Mouse (Mus musculus) midbrain, embryonic 10.5 days (tissue): Measurements from ENCODE around the gene Sult4a1. TPM values are rescaled to one million over a fixed set of nuclear protein-coding genes. Genes with fewer than 3 reads are reported as not detected.

ENCODE experiments used
- DNase-seq: peaks from one replicate; pipeline ENCODE4 v3.0.0-alpha.2; 2017; ENCODE audit warnings: low spot score
- H3K27ac ChIP-seq: fragments of 300-500 bp; sonication (generic); replicated peaks from 2 replicates; pipeline ENCODE4 v1.5.1; 2016; ENCODE audit warnings: mild to moderate bottlenecking
- H3K27me3 ChIP-seq: fragments of 300-500 bp; sonication (generic); 2 replicates; pipeline ENCODE4 v1.6.1; 2016; ENCODE audit warnings: low read depth, mild to moderate bottlenecking; ENCODE audit not compliant: poor library complexity, severe bottlenecking
- H3K36me3 ChIP-seq: fragments of 300-500 bp; sonication (generic); 2 replicates; pipeline ENCODE4 v1.6.1; 2016; ENCODE audit warnings: mild to moderate bottlenecking, moderate library complexity
- H3K4me1 ChIP-seq: fragments of 300-500 bp; sonication (generic); 2 replicates; pipeline ENCODE4 v1.6.1; 2016
- H3K4me3 ChIP-seq: fragments of 300-500 bp; sonication (generic); 2 replicates; pipeline ENCODE4 v1.5.1; 2016; ENCODE audit warnings: mild to moderate bottlenecking, moderate library complexity
- H3K9me3 ChIP-seq: fragments of 300-500 bp; sonication (generic); replicated peaks from 2 replicates; pipeline ENCODE4 v1.6.1; 2016; ENCODE audit warnings: mild to moderate bottlenecking
- WGBS: fragments of 180-500 bp; shearing (Covaris S2); methylation state at CpG from one replicate; pipeline ENCODE4 v1.1.7; 2016; 5-methylcytosine and 5-hydroxymethylcytosine counted together
- polyA plus RNA-seq: library from polyadenylated mRNA; unstranded; fragments of >200 nt; fragmentation: Nextera tagmentation; extraction: Ambion mirVana; gene quantifications from 2 replicates; pipeline ENCODE4 v1.2.1, GENCODE M21; 2016

The Sult4a1 gene
- polyA plus RNA-seq, 1 experiment from 2014 or later: 11.2 TPM

DNA sequence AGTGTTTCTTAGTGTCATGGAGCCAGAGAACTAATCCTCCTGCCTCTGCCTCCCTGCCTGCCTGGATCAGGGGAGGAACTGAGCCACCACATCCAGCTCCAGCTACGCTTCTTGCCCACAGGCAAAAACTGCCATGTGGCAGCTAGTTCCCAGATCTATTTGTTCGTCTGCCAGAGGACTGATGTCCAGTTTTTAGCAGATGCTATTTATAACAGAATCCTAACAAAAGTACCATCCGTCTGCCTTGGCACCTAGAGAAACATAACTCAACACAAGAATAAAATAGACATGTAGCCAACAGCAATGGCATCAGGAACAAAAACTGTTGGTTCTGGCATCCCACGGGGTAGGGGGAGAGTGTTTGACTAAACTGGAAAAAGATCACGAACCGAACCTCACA lies 46.7 kb downstream of the Sult4a1 start:
- Histone ChIP-seq H3K27ac (no peak overlapping the region), H3K36me3 (no peaks in the 10 kb centered on the region), H3K4me3 (no peak overlapping the region), H3K9me3 (no peaks in the 10 kb centered on the region; the same call in 1 of the 2 replicates), H3K4me1 (peaks cover 3% of the 10 kb centered on the region; the same call in 1 of the 2 replicates), H3K27me3 (peaks cover 17% of the 10 kb centered on the region)
- DNase-seq: no peak
- WGBS: 83% methylated on average over 6 of the region's 6 CpGs

- Histone ChIP-seq H3K27me3 (peaks cover 14% of the 10 kb centered on the region), H3K4me1 (peaks cover 3% of the 10 kb centered on the region; the same call in 1 of the 2 replicates), H3K9me3 (no peaks in the 10 kb centered on the region), H3K4me3 (no peak overlapping the region), H3K27ac (no peak overlapping the region), H3K36me3 (no peaks in the 10 kb centered on the region)
- no peak for DNase-seq
- 75% methylated on average over 5 of the region's 5 CpGs for WGBS
Measured at GRCm38 (mm10) chr15:84056083-84056482, 49.5 kb downstream of the Sult4a1 start.

DNA sequence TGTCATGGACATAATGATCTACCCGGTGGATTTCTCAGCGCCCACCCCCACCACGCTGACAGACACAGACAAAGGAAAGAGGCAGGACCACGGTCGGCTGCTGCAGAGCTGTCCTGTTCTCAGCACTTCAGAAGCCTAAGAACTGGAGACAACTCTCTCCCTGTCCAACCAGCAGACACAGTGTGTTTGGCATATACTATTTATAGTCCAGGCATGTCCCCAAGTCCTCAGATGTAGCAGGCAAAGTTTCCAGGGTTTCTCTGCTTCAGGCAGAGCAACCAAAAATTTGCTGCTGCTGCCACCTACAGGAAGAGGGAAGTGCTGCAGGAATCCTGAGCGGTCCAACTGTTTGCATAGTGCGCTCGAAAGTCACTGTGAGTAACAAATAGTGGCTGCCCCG lies 51.7 kb downstream of the Sult4a1 start:
- Histone ChIP-seq H3K36me3 (no peaks in the 10 kb centered on the region), H3K9me3 (no peaks in the 10 kb centered on the region), H3K4me1 (peaks cover 8% of the 10 kb centered on the region; the same call in 1 of the 2 replicates), H3K27ac (no peak overlapping the region), H3K4me3 (no peak overlapping the region), H3K27me3 (peaks cover 14% of the 10 kb centered on the region)
- WGBS: 45% methylated on average over 9 of the region's 9 CpGs
- peak; percentile 77 for DNase-seq

DNA sequence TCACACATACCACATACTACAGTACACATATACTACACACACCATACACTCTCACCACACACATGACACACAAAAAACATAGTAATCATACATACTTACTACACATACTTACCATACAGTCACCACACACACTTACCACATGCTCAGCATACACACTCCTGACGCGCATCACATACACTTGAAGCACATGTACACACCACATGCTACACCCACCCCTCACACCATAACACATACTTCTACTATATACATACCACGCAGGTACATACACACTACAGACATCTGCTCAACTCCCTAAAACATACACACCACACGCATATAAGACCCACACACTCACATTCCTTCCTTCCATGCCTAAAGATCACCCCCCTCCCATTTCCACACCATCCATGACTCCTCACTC lies 52.3 kb downstream of the Sult4a1 start:
- DNase-seq: no peak
- peaks cover 14% of the 10 kb centered on the region for H3K27me3 ChIP-seq
- 91% methylated on average over 4 of the region's 4 CpGs for WGBS

DNA sequence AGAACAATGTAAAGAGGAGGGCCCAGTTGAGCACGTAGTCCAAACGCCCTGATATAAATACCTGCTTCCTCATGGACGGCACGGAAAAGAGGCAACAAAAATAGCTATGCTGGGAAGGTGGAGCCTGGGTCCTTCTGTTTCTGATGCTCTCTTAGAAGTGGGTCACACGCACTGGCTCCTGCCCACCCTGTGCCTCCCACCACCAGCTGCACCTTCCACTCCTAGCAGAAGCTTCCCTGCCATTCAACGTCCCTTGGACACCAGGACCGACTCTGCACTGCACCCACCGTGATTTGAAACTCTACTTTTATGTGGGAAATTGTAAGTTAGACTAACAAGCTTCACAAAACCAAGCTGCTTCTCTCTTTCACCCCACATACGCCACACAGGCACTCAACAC lies 53.2 kb downstream of the Sult4a1 start:
- H3K4me1 ChIP-seq: peaks cover 8% of the 10 kb centered on the region; the same call in 1 of the 2 replicates
- WGBS: 88% methylated on average over 9 of the region's 9 CpGs
- H3K36me3 ChIP-seq: no peaks in the 10 kb centered on the region
- H3K27ac ChIP-seq: no peak overlapping the region
- H3K9me3 ChIP-seq: no peaks in the 10 kb centered on the region
- no peak overlapping the region for H3K4me3 ChIP-seq
- peaks cover 14% of the 10 kb centered on the region for H3K27me3 ChIP-seq
- DNase-seq: no peak

More for the DNA sequence above, 52.3 kb downstream of the Sult4a1 start:
- no peaks in the 10 kb centered on the region for H3K36me3 ChIP-seq
- no peaks in the 10 kb centered on the region for H3K9me3 ChIP-seq
- no peak overlapping the region for H3K27ac ChIP-seq
- peaks cover 8% of the 10 kb centered on the region; the same call in 1 of the 2 replicates for H3K4me1 ChIP-seq
- no peak overlapping the region for H3K4me3 ChIP-seq

GRCm38 (mm10) chr15:84049570-84049969 lies 56.0 kb downstream of the Sult4a1 start:
- H3K4me1 ChIP-seq: peaks cover 8% of the 10 kb centered on the region; the same call in 1 of the 2 replicates
- H3K27ac ChIP-seq: 0 out of 2 replicates have a peak overlapping the region, but pooled peaks have one; percentile 2
- no peak for DNase-seq
- 70% methylated on average over 7 of the region's 7 CpGs for WGBS
- H3K9me3 ChIP-seq: peaks cover 5% of the 10 kb centered on the region; the same call in 1 of the 2 replicates
- H3K27me3 ChIP-seq: peaks cover 5% of the 10 kb centered on the region
- no peak overlapping the region for H3K4me3 ChIP-seq
- H3K36me3 ChIP-seq: no peaks in the 10 kb centered on the region

- Histone ChIP-seq H3K36me3 (no peaks in the 10 kb centered on the region), H3K27ac (no peak overlapping the region), H3K4me3 (no peak overlapping the region), H3K27me3 (no peaks in the 10 kb centered on the region), H3K4me1 (peaks cover 5% of the 10 kb centered on the region; the same call in 1 of the 2 replicates), H3K9me3 (peaks cover 9% of the 10 kb centered on the region; the same call in 1 of the 2 replicates)
- 88% methylated on average over 6 of the region's 6 CpGs for WGBS
- no peak for DNase-seq
Measured at GRCm38 (mm10) chr15:84045562-84045961, 60.0 kb downstream of the Sult4a1 start.

- DNase-seq: no peak
- H3K9me3 ChIP-seq: no peaks in the 10 kb centered on the region
- H3K27ac ChIP-seq: no peak overlapping the region
- no peak overlapping the region for H3K4me3 ChIP-seq
- H3K4me1 ChIP-seq: no peaks in the 10 kb centered on the region
- WGBS: 96% methylated on average over 5 of the region's 5 CpGs
- no peaks in the 10 kb centered on the region for H3K36me3 ChIP-seq
- no peaks in the 10 kb centered on the region for H3K27me3 ChIP-seq
Measured at GRCm38 (mm10) chr15:84037067-84037466, 68.5 kb downstream of the Sult4a1 start.

Other genes starting within 250 kb of the Sult4a1 start
- gene Efcab6, start 40.4 kb downstream of the Sult4a1 start, polyA plus RNA-seq: 0.24 and 0.26 TPM in 2 replicates
- gene Pnpla5, start 17.4 kb upstream of the Sult4a1 start, polyA plus RNA-seq: not detected in 2 replicates
- 2.2 and 3.1 TPM in 2 replicates for gene Pnpla3, start 62.1 kb upstream of the Sult4a1 start, polyA plus RNA-seq
- gene Samm50, start 86.5 kb upstream of the Sult4a1 start, polyA plus RNA-seq: 108 and 110 TPM in 2 replicates
- gene Parvb, start 126.3 kb upstream of the Sult4a1 start, polyA plus RNA-seq: 7.4 and 8.4 TPM in 2 replicates
- 0.89 and 1.0 TPM in 2 replicates for gene Parvg, start 218.3 kb upstream of the Sult4a1 start, polyA plus RNA-seq